Comparison of ENCODE assay signal across 8 mouse cellular contexts in genomic region chr7:125707593-125708022, GRCm38 (mm10). TPM values are rescaled to one million over a fixed set of nuclear protein-coding genes. Genes with fewer than 3 reads are reported as not detected.
DNase-seq lines count a peak whose midpoint lies in the region; ATAC-seq and TF ChIP-seq lines count a peak whose summit lies in the region.

Gene Gtf3c1, minus strand, starts transcription at chr7:125707780.
Gene D430042O09Rik, plus strand, starts transcription at chr7:125707888.

- in situ Hi-C loops in Patski (cut with MboI; ENCODE audit: low pct_unique_long_range_greater_than_20kb), result no loop called here

- no peak for TF ChIP-seq CTCF in Patski (IDR thresholded peaks at IDR 0.05)

- H3K4me1 ChIP-seq in hindbrain, embryonic 13.5 days (replicated peaks), result peaks cover 42% of the 10 kb centered on the region

- no peaks in the 10 kb centered on the region for H3K27me3 ChIP-seq in Patski
- no peaks in the 10 kb centered on the region for H3K27me3 ChIP-seq in hindbrain, embryonic 13.5 days

- no peaks in the 10 kb centered on the region for H3K9me3 ChIP-seq in hindbrain, embryonic 13.5 days

- DNase-seq in Patski (ENCODE audit: low read depth, low spot score), result peak; percentile 93
- peak; percentile 100 for DNase-seq in cerebellum, postnatal 14 days
- DNase-seq in frontal cortex, postnatal 14 days (ENCODE audit: low spot score in 2 of 2), result peak; percentile 99 to 100
- peak; percentile 98 to 99 for DNase-seq in layer of hippocampus, postnatal 25 days (ENCODE audit: extremely low spot score in 1 of 2, low spot score in 1 of 2)
- peak; percentile 100 for DNase-seq in lung, postnatal 25 days (ENCODE audit: low spot score)
- DNase-seq in retina, embryonic 14.5 days (ENCODE audit: low spot score), result peak; percentile 100
- peak; percentile 100 for DNase-seq in thymus, postnatal 4 days

- POLR2A ChIA-PET in Patski (lab: Charles Lee), result interaction anchor here (0.8 to 2.0 kb wide), 3 partner anchors 11 to 33 kb away, joined by 3 to 6 read pairs (median 4); no protein-coding TSS in a partner anchor

- peak; percentile 89 for ATAC-seq in Patski
- peak; percentile 99 for ATAC-seq in hindbrain, embryonic 13.5 days (ENCODE audit: low FRiP score)

- peak within 1 kb of the TSS; percentile 96 for H3K27ac ChIP-seq in hindbrain, embryonic 13.5 days

- WGBS in hindbrain, embryonic 13.5 days, result under 1% methylated on average over 45 of the region's 45 CpGs

- peak within 1 kb of the TSS; percentile 93 for H3K4me3 ChIP-seq in hindbrain, embryonic 13.5 days

- peak within 1 kb of the TSS; percentile 95 for H3K9ac ChIP-seq in hindbrain, embryonic 13.5 days

- H3K36me3 ChIP-seq in hindbrain, embryonic 13.5 days, result peaks cover 16% of the 10 kb centered on the region

- CTCF ChIA-PET in Patski (lab: Charles Lee), result interaction anchor here (1.1 kb wide), 2 partner anchors 33 kb away, joined by 3 read pairs; no protein-coding TSS in a partner anchor

- peak within 1 kb of the TSS; percentile 89 for H3K4me2 ChIP-seq in hindbrain, embryonic 13.5 days

RNA-seq across cellular contexts. Expression of gene Gtf3c1, which starts in this region (rescaled TPM):
- 59.9 TPM for polyA plus RNA-seq in Patski (2021)
- polyA plus RNA-seq in hindbrain, embryonic 13.5 days (2015; fragmentation: Nextera tagmentation; extraction: Ambion mirVana), result 31.0 and 31.8 TPM in 2 replicates
- 100 to 1,000 TPM; 108 to 112 TPM for total RNA-seq in layer of hippocampus, postnatal 25 days (2021)

RNA-seq across cellular contexts. Expression of gene D430042O09Rik, which starts in this region (rescaled TPM):
- polyA plus RNA-seq in Patski (2021), result 11.6 TPM
- 6.8 and 7.6 TPM in 2 replicates for polyA plus RNA-seq in hindbrain, embryonic 13.5 days (2015; fragmentation: Nextera tagmentation; extraction: Ambion mirVana)
- total RNA-seq in layer of hippocampus, postnatal 25 days (2021), result 10 to 100 TPM; 27.1 to 29.4 TPM

Comparison
In these comparisons a context has a peak if more than half of its experiments do, and no peak if none do; other contexts are left out.
1. Peak in every context shown above with its lines: DNase-seq, ATAC-seq, H3K4me3 ChIP-seq and H3K27ac ChIP-seq.